Mouse (Mus musculus): Measurements from ENCODE around the gene Bud23. TPM values are rescaled to one million over a fixed set of nuclear protein-coding genes. Genes with fewer than 3 reads are reported as not detected.

Bud23 gene
- total and polyA plus RNA-seq, 3 experiments = 101 to 222 TPM; not detected in 1

GRCm38 (mm10) chr5:135039541-135039940 lies 25.2 kb downstream of the Bud23 start:
- TF ChIP-seq E2F4 (IDR thresholded peaks at IDR 0.05; ENCODE audit: borderline replicate concordance, low read depth, low read length) (no peak), SIN3A (IDR thresholded peaks at IDR 0.05; ENCODE audit: low read length) (no peak), GATA1 (IDR thresholded peaks at IDR 0.05; ENCODE audit: low read depth, low read length) (no peak)
- no peaks in the 10 kb centered on the region for H3K9me3 ChIP-seq (replicated peaks; ENCODE audit: insufficient read depth, low read length)
- H3K4me1 ChIP-seq (ENCODE audit: control insufficient read depth in 1 of 2, insufficient read depth in 2 of 2, low read length in 2 of 2) = no peaks in the 10 kb centered on the region
- no peak overlapping the region for H3K4me3 ChIP-seq (ENCODE audit: control insufficient read depth in 1 of 2, insufficient read depth in 1 of 2, low read depth in 2 of 2, low read length in 2 of 2)
- DNase-seq (ENCODE audit: low read depth, low spot score) = no peak
- H3K9ac ChIP-seq (ENCODE audit: control insufficient read depth, low read depth, low read length, poor library complexity, severe bottlenecking) = no peak overlapping the region
- no peaks in the 10 kb centered on the region for H3K79me2 ChIP-seq (ENCODE audit: control insufficient read depth, insufficient read depth, low read length, poor library complexity)
- no peaks in the 10 kb centered on the region for H3K27me3 ChIP-seq (ENCODE audit: control insufficient read depth in 1 of 2, insufficient read depth in 2 of 2, low read length in 2 of 2)
- H3K27ac ChIP-seq (ENCODE audit: control insufficient read depth, low read depth, low read length) = no peak overlapping the region
- H3K36me3 ChIP-seq (ENCODE audit: control insufficient read depth in 1 of 2, insufficient read depth in 2 of 2, low read length in 2 of 2) = no peaks in the 10 kb centered on the region

- DNase-seq (ENCODE audit: low read depth, low spot score) = no peak
- Histone ChIP-seq H3K4me3 (ENCODE audit: control insufficient read depth in 1 of 2, insufficient read depth in 1 of 2, low read depth in 2 of 2, low read length in 2 of 2) (no peak overlapping the region), H3K27me3 (ENCODE audit: control insufficient read depth in 1 of 2, insufficient read depth in 2 of 2, low read length in 2 of 2) (no peaks in the 10 kb centered on the region)
Observed at GRCm38 (mm10) chr5:135037946-135038345, 26.8 kb downstream of the Bud23 start.

GRCm38 (mm10) chr5:135035608-135036359 lies 29.0 kb downstream of the Bud23 start:
- no peak for TF ChIP-seq NRF1 (IDR thresholded peaks at IDR 0.05; ENCODE audit: insufficient read depth, low read depth, low read length, poor library complexity, severe bottlenecking)
- no peak for TF ChIP-seq TCF12 (IDR thresholded peaks at IDR 0.05; ENCODE audit: low read depth, low read length)
- TF ChIP-seq CHD1 (IDR thresholded peaks at IDR 0.05; ENCODE audit: low read depth, low read length) = no peak
- no peak for TF ChIP-seq NELFE (IDR thresholded peaks at IDR 0.05; ENCODE audit: low read depth, low read length)
- TF ChIP-seq MYB (IDR thresholded peaks at IDR 0.05; ENCODE audit: low read depth, low read length) = no peak
- TF ChIP-seq CHD2 (IDR thresholded peaks at IDR 0.05; ENCODE audit: low read length) = no peak
- no peak for TF ChIP-seq TAL1 (IDR thresholded peaks at IDR 0.05; ENCODE audit: low read length)
- TF ChIP-seq SIN3A (IDR thresholded peaks at IDR 0.05; ENCODE audit: low read length) = no peak
- no peak for TF ChIP-seq POLR2AphosphoS2 (IDR thresholded peaks at IDR 0.05; ENCODE audit: low read length)
- no peak for TF ChIP-seq MAX (IDR thresholded peaks at IDR 0.05; ENCODE audit: low read length)
- no peak for TF ChIP-seq RAD21 (IDR thresholded peaks at IDR 0.05; ENCODE audit: low read depth, low read length)
- TF ChIP-seq POLR2A (IDR thresholded peaks at IDR 0.05; ENCODE audit: control insufficient read depth in 1 of 2, insufficient read depth in 1 of 2, low read depth in 1 of 2, low read length in 2 of 2, poor library complexity in 1 of 2) = no peak
- no peak for TF ChIP-seq JUND (IDR thresholded peaks at IDR 0.05; ENCODE audit: low read depth, low read length)
- no peak for TF ChIP-seq ELF1 (IDR thresholded peaks at IDR 0.05; ENCODE audit: low read depth, low read length)
- TF ChIP-seq E2F4 (IDR thresholded peaks at IDR 0.05; ENCODE audit: borderline replicate concordance, low read depth, low read length) = no peak
- TF ChIP-seq MXI1 (IDR thresholded peaks at IDR 0.05; ENCODE audit: low read depth, low read length) = no peak
- TF ChIP-seq TBP (IDR thresholded peaks at IDR 0.05; ENCODE audit: low read depth, low read length) = no peak
- no peak for TF ChIP-seq USF2 (IDR thresholded peaks at IDR 0.05; ENCODE audit: borderline replicate concordance in 1 of 2, insufficient read depth in 1 of 2, low read depth in 1 of 2, low read length in 2 of 2)
- TF ChIP-seq ZC3H11A (IDR thresholded peaks at IDR 0.05; ENCODE audit: low read depth, low read length) = no peak
- DNase-seq (ENCODE audit: low read depth, low spot score) = no peak
- Histone ChIP-seq H3K79me2 (ENCODE audit: control insufficient read depth, insufficient read depth, low read length, poor library complexity) (no peaks in the 10 kb centered on the region), H3K9me3 (replicated peaks; ENCODE audit: insufficient read depth, low read length) (no peaks in the 10 kb centered on the region), H3K36me3 (ENCODE audit: control insufficient read depth in 1 of 2, insufficient read depth in 2 of 2, low read length in 2 of 2) (no peaks in the 10 kb centered on the region), H3K27ac (ENCODE audit: control insufficient read depth, low read depth, low read length) (no peak overlapping the region), H3K9ac (ENCODE audit: control insufficient read depth, low read depth, low read length, poor library complexity, severe bottlenecking) (no peak overlapping the region), H3K4me1 (ENCODE audit: control insufficient read depth in 1 of 2, insufficient read depth in 2 of 2, low read length in 2 of 2) (no peaks in the 10 kb centered on the region; a peak in 1 of 4 replicates), H3K27me3 (ENCODE audit: control insufficient read depth in 1 of 2, insufficient read depth in 2 of 2, low read length in 2 of 2) (no peaks in the 10 kb centered on the region), H3K4me3 (ENCODE audit: control insufficient read depth in 1 of 2, insufficient read depth in 1 of 2, low read depth in 2 of 2, low read length in 2 of 2) (no peak overlapping the region)

More at GRCm38 (mm10) chr5:135037946-135038345, 26.8 kb downstream of the Bud23 start:
- Histone ChIP-seq H3K4me1 (ENCODE audit: control insufficient read depth in 1 of 2, insufficient read depth in 2 of 2, low read length in 2 of 2) (no peaks in the 10 kb centered on the region; a peak in 1 of 4 replicates), H3K9ac (ENCODE audit: control insufficient read depth, low read depth, low read length, poor library complexity, severe bottlenecking) (no peak overlapping the region), H3K9me3 (replicated peaks; ENCODE audit: insufficient read depth, low read length) (no peaks in the 10 kb centered on the region), H3K79me2 (ENCODE audit: control insufficient read depth, insufficient read depth, low read length, poor library complexity) (no peaks in the 10 kb centered on the region), H3K36me3 (ENCODE audit: control insufficient read depth in 1 of 2, insufficient read depth in 2 of 2, low read length in 2 of 2) (no peaks in the 10 kb centered on the region), H3K27ac (ENCODE audit: control insufficient read depth, low read depth, low read length) (no peak overlapping the region)
- TF ChIP-seq BHLHE40 (IDR thresholded peaks at IDR 0.05; ENCODE audit: borderline replicate concordance, low read depth, low read length) (no peak), ZKSCAN1 (IDR thresholded peaks at IDR 0.05; ENCODE audit: low read depth, low read length) (no peak), UBTF (IDR thresholded peaks at IDR 0.05; ENCODE audit: borderline replicate concordance, insufficient read depth, low read depth, low read length) (no peak), TAL1 (IDR thresholded peaks at IDR 0.05; ENCODE audit: low read length) (no peak), NELFE (IDR thresholded peaks at IDR 0.05; ENCODE audit: low read depth, low read length) (no peak), NRF1 (IDR thresholded peaks at IDR 0.05; ENCODE audit: insufficient read depth, low read depth, low read length, poor library complexity, severe bottlenecking) (no peak), GABPA (IDR thresholded peaks at IDR 0.05; ENCODE audit: low read depth, low read length) (no peak), MAZ (IDR thresholded peaks at IDR 0.05; ENCODE audit: low read depth, low read length) (no peak), CTCF (IDR thresholded peaks at IDR 0.05 in 2 of 3, conservative IDR thresholded peaks at IDR 0.05 in 1 of 3; ENCODE audit: control insufficient read depth in 1 of 3, insufficient read depth in 1 of 3, low read depth in 2 of 3, low read length in 3 of 3, poor library complexity in 1 of 3, severe bottlenecking in 1 of 3) (no peak), GATA1 (IDR thresholded peaks at IDR 0.05; ENCODE audit: low read depth, low read length) (no peak), CHD1 (IDR thresholded peaks at IDR 0.05; ENCODE audit: low read depth, low read length) (no peak)
